Mouse (Mus musculus) cerebellum, adult 2 months (tissue): ENCODE data around the gene 1700088E04Rik. TPM values are rescaled to one million over a fixed set of nuclear protein-coding genes. Genes with fewer than 3 reads are reported as not detected.

Experiments
- DNase-seq, 2 experiments: peaks; one replicate each; pipeline ENCODE4 v3.0.0; 2021
- H3K27ac ChIP-seq: fragments of 200-500 bp; 2 replicates; pipeline ENCODE4 v1.5.1; 2012; ENCODE audit warnings: low read length, control low read depth, inconsistent platforms; ENCODE audit not compliant: insufficient read depth
- H3K27me3 ChIP-seq: fragments of 200-500 bp; 2 replicates; pipeline ENCODE4 v1.6.1; 2012; ENCODE audit warnings: inconsistent platforms, mild to moderate bottlenecking, low read length, moderate library complexity; ENCODE audit not compliant: control insufficient read depth, insufficient read depth
- H3K4me1 ChIP-seq: fragments of 200-500 bp; 2 replicates; pipeline ENCODE4 v1.6.1; 2011; ENCODE audit warnings: low read length; ENCODE audit not compliant: control insufficient read depth, insufficient read depth
- H3K4me3 ChIP-seq: fragments of 200-500 bp; replicated peaks from 2 replicates; pipeline ENCODE3; 2011; ENCODE audit warnings: mild to moderate bottlenecking, low read depth, low read length, control low read depth; ENCODE audit not compliant: insufficient read depth
- CTCF ChIP-seq: fragments of 200-500 bp; IDR thresholded peaks from 2 replicates; pipeline ENCODE4 v1.5.1; 2011; ENCODE audit warnings: low read depth, mild to moderate bottlenecking, control low read depth, low read length, moderate library complexity, borderline replicate concordance; ENCODE audit not compliant: insufficient read depth
- POLR2A ChIP-seq: fragments of 200-500 bp; IDR thresholded peaks from 2 replicates; pipeline ENCODE4 v1.6.1; 2011; ENCODE audit warnings: low read length, control low read depth, borderline replicate concordance; ENCODE audit not compliant: insufficient read depth
- WGBS: fragments of 180-500 bp; shearing (Covaris S2); methylation state at CpG from one replicate; pipeline ENCODE4 v1.1.7; 2018; 5-methylcytosine and 5-hydroxymethylcytosine counted together
- polyA plus RNA-seq: library from polyadenylated mRNA; depleted of rRNA; stranded (reverse); fragments of >200 nt; gene quantifications from 2 replicates; pipeline ENCODE4 v1.2.3, GENCODE M21; 2012

Gene 1700088E04Rik
- polyA plus RNA-seq, 1 experiment = 6.7 TPM

- TF ChIP-seq CTCF = no peak
- TF ChIP-seq POLR2A = no peak
- whole genome bisulfite sequencing = under 1% methylated on average over 7 of the region's 7 CpGs
- Histone ChIP-seq H3K4me3 (peak overlapping the region; percentile 92), H3K4me1 (no peaks in the 10 kb centered on the region), H3K27ac (no peak overlapping the region), H3K27me3 (no peaks in the 10 kb centered on the region)
- DNase-seq = no peak
Observed at GRCm38 (mm10) chr15:79141566-79141917, 489 bp upstream of the 1700088E04Rik start.

- DNase-seq = no peak
- WGBS = 56% methylated on average over 10 of the region's 10 CpGs
- Histone ChIP-seq H3K4me1 (no peaks in the 10 kb centered on the region), H3K4me3 (no peak overlapping the region), H3K27ac (no peak overlapping the region), H3K27me3 (no peaks in the 10 kb centered on the region)
- TF ChIP-seq POLR2A = no peak
- TF ChIP-seq CTCF = peak; percentile 42; the same call in 1 of the 2 replicates
Observed at GRCm38 (mm10) chr15:79139640-79140039, 1.4 kb downstream of the 1700088E04Rik start.

GRCm38 (mm10) chr15:79135783-79136575, 5.1 kb downstream of the 1700088E04Rik start:
- 33% methylated on average over 11 of the region's 11 CpGs for WGBS
- Histone ChIP-seq H3K27ac (no peak overlapping the region), H3K4me1 (peaks cover 16% of the 10 kb centered on the region), H3K4me3 (no peak overlapping the region), H3K27me3 (no peaks in the 10 kb centered on the region)
- TF ChIP-seq CTCF (no peak), POLR2A (no peak)
- DNase-seq = no peak

GRCm38 (mm10) chr15:79135332-79135731, 5.7 kb downstream of the 1700088E04Rik start:
- Histone ChIP-seq H3K4me3 (no peak overlapping the region), H3K4me1 (peaks cover 21% of the 10 kb centered on the region), H3K27ac (no peak overlapping the region), H3K27me3 (no peaks in the 10 kb centered on the region)
- TF ChIP-seq POLR2A (no peak), CTCF (no peak)
- DNase-seq = no peak
- WGBS = 67% methylated on average over 9 of the region's 9 CpGs

DNA sequence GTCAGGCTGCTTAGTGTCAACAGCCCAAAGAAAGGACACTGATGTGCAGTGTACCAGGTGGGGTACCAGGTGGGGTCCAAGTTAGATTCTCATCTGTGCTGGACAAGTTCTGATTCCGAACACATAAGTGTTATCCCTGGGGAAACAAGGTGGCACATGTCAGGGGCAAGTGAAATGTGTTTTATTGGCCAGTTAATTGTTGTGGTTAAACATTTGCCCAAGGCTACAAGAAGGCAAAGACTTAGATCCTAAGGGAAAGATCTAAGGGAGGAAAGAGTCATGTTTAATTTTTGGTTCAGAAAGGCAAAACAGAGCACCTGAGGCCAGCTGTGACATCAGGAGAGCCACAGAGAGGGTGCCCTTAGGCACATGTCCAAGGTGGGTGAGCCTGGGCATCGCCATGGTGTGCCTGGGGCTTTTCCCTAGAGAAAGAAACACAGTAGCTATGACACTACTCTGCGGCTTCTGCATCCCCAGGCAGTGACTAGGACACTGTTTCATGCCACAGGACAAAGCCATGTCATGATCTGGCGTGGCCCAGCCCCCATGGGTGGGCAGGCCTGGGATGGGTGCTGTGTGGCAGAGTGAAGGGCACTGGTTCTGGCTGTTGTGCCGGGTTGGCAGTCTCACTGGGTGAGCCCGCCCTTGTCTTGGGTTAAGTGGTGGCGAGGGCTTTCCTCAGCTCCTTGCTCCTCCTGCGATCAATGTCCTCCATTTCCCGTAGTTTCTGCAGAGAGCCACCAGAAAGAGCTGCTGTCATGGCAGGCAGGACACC, 6.4 kb downstream of the 1700088E04Rik start:
- Histone ChIP-seq H3K27ac (no peak overlapping the region), H3K27me3 (no peaks in the 10 kb centered on the region), H3K4me1 (peaks cover 21% of the 10 kb centered on the region), H3K4me3 (no peak overlapping the region)
- TF ChIP-seq POLR2A = no peak
- no peak for TF ChIP-seq CTCF
- WGBS = 78% methylated on average over 9 of the region's 9 CpGs
- DNase-seq = no peak

- TF ChIP-seq POLR2A = no peak
- TF ChIP-seq CTCF = no peak
- WGBS = 78% methylated on average over 6 of the region's 6 CpGs
Observed at GRCm38 (mm10) chr15:79133191-79133661, 7.8 kb downstream of the 1700088E04Rik start.

GRCm38 (mm10) chr15:79131442-79131841, 9.6 kb downstream of the 1700088E04Rik start:
- 15% methylated on average over 7 of the region's 7 CpGs for WGBS

More at GRCm38 (mm10) chr15:79133191-79133661, 7.8 kb downstream of the 1700088E04Rik start:
- no peak overlapping the region for H3K4me3 ChIP-seq
- DNase-seq = no peak
- no peak overlapping the region for H3K27ac ChIP-seq
- H3K27me3 ChIP-seq = no peaks in the 10 kb centered on the region
- peaks cover 21% of the 10 kb centered on the region for H3K4me1 ChIP-seq

More at GRCm38 (mm10) chr15:79131442-79131841, 9.6 kb downstream of the 1700088E04Rik start:
- Histone ChIP-seq H3K4me3 (peak overlapping the region; percentile 31), H3K27ac (peak overlapping the region; percentile 69), H3K27me3 (no peaks in the 10 kb centered on the region), H3K4me1 (peaks cover 21% of the 10 kb centered on the region)
- peak; percentile 26; the same call in 1 of the 2 replicates for TF ChIP-seq POLR2A
- no peak for TF ChIP-seq CTCF
- peak; percentile 93 for DNase-seq
